Mouse (Mus musculus) mature B cell (primary cell): ENCODE measurements at regions not wholly inside any gene's neighbourhood (a gene's known extent, or its start where the extent isn't known, plus 50 kb on each side); places are given as distances from the start of the nearest gene placed in this dataset.

Experiments
- in situ Hi-C: fragments of 300-500 bp; cut with MboI; formaldehyde crosslinking; loops from 2 replicates; pipeline ENCODE4 v1.14.3; 2019

DNA sequence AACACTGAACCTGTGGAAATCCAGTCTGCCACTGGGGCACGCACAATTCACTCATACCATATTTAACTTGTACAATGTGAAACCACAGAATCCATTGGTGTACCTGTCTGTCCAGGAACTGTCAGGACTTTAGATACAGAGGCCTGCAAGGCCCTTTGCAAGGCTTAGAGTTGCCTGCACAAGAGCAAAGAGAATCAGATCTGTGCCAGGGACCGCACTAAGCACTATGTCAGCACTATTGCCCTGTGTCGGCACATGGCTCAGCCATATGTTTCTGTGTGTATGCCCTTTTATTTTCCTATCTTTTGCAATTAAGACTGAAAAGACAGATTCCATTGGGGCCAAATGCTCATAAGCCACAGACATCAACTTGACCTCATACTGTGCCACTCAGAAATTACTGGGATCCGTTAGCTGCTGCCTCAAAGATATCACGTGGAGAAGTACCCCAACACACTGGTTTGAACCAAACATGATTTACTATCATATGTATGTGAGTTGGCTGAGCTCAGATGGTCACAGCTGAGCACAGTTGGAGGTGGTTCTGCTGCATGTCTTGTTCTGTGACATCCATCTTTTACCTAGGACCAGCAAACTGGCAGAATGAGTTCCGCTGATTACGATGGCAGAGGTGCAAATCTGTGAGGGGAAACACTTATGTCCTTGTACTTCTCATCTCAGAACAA is 181.7 kb upstream of the Prkcq start:
- in situ Hi-C loops: no loop called here

DNA sequence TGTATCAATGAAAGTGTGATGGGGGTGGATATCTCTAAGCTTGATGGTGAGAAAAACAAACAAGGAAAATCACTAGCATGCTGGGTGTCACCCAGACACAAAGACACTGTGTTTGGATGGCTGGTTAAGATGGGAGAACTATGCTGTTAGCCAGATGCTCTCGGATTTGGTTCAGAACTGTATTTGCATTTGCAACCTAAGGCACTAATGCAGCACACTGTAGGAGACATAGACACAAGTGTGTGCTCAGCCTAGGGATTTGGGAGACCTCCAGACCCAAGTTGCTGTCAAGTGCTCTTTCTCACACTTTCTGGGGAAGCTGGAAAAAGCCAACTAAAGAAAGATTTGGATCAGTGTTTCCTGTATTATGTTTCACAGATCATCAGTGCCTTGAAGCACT is 173.1 kb upstream of the Prkcq start:
- in situ Hi-C loops: no loop called here

DNA sequence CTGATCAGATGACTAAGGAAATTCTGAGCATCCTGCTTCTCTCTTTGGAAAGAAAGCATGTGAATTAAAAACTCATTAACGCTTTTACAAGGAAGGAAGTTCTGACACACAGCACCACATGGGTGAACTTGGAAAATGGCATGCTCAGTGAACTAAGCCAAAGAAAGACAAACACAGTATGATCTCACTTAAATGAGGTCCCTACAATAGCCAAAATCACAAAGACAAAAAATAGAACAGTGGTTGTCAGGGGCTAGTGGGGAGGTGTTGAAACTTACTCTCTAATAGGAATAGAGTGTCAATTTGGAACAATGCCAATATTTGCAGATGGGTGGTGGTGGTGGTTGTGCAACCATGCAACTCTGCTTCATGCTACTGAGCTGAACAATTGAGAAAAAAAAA is 172.7 kb upstream of the Prkcq start:
- in situ Hi-C loops: no loop called here

DNA sequence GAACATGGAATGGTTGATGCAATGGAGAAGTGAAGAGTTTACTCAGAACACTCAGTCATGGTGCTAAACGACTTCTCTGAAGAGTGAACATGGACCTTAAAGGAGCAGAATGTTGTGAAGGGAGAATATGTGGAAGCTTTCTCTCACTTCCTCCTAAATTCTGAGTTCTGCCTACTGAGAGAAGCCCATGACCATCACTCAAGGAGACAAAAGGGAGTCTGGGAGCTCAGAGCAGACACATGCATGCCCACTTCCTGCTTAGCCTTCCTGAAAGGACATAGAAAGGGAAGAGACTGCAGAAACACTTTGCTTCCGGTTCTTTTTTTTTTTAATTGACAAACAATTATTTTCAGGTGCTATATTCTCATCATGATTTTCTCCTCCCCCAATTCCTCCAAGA is 166.1 kb upstream of the Prkcq start:
- in situ Hi-C loops: no loop called here

DNA sequence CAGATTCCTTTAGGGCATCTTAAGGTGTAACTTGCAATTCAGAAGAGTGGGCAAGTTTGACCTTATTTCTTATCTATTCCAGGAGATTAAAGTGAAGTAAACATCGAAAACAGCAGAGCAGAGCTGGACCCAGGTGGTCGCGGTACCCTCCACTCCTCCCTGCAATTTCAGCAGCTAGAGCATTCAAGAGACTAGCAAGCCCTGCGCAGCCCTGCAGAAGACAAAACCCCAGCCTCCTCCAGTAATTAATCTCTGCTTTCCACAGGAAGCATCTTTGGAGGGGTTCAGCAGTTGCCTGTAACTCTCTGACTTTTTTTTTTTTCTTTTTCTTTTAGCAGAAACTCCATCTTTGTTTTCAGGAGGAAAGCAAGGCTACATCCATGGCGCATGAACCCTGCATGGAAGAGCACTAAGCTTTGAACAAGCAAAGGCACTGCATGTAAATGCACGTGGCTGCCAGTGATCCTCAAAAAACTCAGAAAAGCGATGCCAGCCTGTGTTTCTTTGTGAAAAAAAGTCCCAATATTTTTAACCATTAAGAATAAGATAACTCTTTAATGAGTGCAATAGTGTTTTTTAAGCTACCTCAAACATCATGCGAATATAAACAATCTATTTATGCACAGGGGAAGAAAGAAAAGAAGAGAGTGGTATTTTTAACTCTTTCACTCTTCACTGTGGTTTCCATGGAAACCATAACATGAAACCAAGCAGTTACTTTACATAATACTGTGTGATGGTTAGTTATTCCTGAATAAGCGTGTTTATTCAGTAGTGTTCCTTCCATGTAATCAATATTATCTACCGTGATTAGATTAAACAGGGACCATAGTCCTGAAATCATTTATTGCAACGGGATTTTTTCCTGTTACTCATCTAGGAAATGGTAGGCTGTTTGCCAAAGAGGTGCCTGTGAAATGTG is 160.6 kb upstream of the Prkcq start:
- in situ Hi-C loops: no loop called here

DNA sequence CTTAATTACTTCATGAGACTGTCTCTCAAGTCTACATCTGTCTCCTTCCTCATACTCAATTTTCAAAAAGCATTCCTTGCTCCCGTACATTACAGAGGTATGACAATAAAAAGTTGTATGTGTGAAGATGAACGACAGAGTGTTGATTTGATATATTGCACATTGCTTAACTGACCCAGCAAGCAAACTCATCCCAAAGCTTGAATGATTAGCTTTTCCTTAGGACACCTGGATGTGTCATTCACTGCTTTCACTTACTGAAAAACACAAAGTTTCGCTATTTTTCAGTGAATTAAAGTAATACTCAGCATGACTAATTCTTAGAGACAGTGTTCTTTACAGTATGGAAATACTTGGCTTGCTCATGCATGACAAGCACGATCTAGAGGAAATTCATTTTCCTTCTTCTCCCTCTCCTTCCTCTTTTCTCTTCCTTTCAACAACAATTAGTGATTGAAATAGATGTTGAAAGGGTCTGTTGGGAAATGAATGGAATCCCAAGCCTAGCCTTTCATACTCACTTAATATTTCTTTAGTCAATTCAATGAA is 159.5 kb upstream of the Prkcq start:
- in situ Hi-C loops: no loop called here

DNA sequence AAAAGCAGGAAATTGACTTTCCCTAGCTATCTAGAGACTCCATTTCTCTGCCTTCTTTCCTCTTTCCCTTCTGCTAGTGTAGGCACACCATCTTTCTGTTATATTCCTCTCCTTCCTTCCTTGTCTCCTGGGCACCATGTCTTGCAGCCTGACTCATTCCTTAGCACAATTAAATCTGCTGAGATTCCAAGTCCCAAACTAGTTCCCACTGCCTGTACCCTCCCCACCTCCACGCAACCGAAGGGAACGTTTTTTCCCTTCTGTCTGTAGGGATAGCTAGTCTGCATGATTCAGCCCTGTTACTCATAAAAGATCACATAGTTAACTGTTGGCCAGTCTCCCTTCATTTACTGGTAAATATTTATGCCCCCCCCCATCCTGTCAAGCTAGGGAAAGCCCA is 158.8 kb upstream of the Prkcq start:
- in situ Hi-C loops: no loop called here

DNA sequence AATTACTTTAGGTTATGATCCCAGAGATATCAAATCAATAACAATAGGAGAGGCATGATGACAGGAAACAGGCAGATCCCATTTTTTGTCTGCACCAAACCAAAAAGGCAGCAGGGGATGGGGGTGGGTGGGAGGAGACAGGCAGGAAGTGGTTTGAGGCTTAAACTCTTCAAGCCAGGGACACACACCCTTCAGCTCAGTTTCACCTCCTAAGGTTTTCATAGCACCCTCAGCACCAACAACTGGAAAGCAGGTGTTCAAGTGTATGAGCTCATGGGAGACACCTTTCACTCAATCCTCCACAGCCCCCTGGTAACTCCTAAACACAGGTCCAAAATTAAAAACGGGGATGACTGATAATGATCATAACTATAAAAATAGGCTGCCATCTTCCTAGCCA is 155.5 kb upstream of the Prkcq start:
- in situ Hi-C loops: no loop called here

DNA sequence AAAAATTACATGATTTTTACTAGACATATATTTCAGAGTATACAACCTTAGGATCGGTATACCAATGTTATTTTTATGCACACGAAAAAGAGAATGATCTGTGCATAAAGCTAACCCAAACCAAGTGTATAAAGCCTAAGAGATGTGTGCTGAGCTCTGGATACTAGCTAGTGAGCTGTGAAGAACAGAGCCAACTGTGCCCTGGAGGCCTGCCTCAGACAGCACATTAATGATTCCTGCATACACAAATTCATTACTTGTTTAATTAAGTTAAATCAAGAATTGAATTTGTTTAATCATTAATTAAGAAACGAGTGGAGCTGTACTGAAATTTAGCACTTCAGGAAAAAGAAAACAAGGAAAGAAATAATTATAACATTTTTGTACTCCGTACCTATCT is 139.0 kb upstream of the Prkcq start:
- in situ Hi-C loops: no loop called here

DNA sequence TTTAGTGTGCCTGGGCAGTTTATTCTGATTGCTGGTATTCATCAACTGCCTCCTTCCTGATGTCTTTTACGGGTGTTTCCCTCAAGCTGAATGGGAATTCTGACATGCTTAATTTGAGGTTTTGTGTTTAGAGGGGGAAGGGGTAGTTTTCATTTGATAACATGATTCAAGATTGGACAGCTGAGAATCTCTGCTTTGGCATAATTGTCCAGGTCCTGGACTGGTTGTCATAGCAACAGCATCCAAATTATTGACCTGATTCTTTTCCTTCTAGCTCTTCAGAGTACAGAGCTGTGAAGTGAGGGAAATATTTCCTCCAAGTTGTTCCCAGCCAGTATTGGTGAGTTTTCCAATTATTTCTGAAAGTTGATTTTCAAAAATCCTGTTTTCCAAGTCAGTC is 137.7 kb upstream of the Prkcq start:
- in situ Hi-C loops: no loop called here

DNA sequence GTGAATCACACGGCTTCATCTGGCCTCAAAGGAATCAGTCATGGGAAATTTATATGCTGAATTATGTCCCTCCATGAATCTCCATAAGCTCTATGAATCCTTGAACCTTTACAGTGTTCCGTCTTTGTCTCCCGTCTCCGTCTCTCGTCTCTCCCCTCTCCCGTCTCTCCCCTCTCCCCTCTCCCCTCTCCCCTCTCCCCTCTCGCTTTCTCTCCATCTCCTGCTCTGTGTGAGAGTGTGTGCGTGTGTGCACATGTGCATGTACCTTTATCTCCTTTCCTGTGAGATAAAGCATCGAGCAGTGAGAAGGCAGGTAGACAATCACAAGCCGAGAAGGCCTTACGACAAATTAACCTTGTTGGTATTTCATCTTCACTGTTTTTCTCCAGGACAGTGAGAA is 134.6 kb upstream of the Prkcq start:
- in situ Hi-C loops: no loop called here

DNA sequence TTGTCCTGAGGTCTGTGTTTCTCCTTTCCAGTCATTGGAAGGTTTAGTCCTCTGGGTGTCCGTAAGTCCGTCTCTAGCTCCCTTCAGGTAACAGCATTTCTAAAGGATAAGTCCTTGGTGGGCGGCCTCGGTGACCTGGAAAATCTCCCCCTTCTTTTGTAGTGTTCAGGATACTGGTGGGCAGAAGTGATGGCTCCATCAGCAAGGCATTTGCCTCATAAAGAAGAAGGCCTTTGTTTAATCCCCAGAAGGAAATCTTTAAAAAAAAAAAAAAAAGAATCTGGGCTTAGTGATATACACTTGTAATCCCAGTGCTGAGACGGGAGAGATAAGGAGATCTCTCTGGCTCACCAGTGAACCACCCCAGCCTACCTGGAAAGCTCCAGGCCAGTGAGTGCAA is 133.5 kb upstream of the Prkcq start:
- in situ Hi-C loops: no loop called here

DNA sequence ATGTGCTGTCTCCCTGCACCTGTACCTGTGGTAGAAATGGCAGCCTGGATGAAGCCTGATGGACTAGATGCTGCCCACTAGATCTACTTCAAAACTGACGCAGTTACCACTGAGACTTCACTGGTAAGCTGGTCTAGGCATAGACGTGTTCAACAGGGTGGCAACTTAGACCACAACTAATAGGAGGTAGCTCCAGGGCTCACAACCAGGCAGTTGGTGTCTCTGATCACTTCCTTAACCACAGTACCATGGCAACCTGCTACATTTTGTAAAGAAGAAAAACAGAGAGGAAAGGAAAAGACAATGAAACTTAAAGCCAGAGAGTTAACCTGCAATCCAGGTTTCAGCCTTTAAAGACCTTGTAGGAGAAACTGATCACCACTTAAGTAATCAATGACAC is 131.9 kb upstream of the Prkcq start:
- in situ Hi-C loops: no loop called here

DNA sequence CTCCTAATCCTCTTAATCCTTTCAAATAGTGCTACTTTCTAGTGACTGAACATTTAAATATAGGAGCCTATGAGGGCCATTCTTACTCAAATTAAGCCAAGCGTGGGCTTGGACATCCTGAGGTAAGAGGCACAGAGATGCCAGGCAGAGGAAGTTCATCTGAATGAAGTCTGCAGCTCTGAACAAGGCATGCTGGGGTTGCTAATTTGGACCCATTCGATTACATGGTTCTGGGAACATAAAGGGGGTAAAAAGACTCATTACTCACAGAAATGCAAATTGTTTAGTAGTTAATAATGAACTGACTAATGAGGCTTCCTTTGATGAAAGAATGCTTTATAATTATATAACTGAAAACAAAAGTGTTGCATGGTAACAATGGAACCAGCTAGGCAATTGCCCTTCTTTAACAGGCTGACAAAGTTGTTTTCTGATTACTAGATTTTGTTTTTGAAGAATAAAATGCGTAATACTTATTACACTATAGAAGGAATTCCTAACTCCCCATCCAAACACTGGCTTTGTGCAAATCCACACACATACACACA is 127.1 kb upstream of the Prkcq start:
- in situ Hi-C loops: no loop called here

DNA sequence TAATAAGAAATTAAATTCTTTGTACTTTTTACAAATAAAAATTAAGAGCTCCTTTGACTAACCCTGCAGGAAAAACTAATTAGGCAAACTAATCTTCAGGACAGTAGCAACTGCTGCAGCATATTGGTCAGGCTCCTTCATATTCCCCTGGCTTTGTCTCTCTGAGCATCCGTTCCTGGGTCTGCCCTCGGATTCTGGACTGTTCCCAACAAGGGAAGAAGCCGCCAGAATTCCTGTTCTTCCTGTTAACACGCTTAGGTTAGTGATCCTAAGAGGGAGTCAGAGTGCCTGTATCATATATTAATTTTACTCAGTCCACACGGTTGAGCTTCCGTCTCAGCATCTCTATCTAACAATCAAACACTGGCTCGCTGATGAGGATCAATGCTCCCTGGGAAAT is 120.3 kb upstream of the Prkcq start:
- in situ Hi-C loops: no loop called here

DNA sequence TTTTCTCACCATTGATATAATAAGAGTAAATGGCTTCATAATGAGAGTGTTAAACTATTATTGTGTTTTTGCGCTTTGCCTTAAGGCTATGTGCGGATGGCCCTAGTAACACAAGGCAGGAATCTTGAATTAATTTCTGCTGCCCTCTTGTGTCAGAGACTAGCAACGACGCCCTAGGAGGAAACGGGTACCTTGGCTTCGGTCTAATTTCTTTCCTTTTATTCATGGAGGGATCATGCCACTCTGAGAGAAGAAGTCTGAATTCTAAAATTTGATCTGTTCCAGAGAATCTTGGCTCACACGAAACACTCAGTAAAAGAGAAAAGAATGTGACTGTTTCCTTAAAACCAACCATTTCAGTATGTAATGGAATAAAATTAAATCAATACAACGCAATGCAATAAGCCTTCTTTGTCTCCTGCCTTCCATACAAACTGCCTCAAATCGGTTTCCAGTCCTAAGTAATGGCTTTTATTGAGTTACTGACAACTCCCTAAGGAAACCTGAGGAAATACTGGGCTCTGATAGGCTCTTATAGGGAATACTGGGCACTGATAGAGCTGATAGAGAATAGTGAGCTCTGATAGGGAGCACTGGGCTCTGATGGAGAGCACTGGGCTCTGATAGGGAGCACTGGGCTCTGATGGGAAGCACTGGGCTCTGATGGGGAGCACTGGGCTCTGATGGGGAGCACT is 112.0 kb upstream of the Prkcq start:
- in situ Hi-C loops: no loop called here

DNA sequence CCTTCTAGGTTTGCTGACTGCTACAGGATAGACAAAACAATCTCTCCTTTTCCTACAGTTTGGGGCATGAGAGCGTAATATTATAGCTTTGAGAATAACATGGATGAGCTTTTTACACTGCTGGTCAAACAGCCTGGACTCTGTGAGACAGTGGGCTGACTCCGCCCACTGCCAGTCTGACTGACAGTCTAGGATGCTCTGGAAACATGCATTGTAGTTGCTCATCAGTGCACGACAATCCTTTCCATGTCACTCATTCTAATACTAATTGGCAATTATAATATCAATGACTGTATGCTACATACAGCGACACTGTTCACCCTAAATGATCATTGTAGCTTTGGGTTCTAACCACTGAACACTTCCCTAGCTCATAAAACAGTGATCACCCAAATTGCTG is 104.5 kb upstream of the Prkcq start:
- in situ Hi-C loops: no loop called here

DNA sequence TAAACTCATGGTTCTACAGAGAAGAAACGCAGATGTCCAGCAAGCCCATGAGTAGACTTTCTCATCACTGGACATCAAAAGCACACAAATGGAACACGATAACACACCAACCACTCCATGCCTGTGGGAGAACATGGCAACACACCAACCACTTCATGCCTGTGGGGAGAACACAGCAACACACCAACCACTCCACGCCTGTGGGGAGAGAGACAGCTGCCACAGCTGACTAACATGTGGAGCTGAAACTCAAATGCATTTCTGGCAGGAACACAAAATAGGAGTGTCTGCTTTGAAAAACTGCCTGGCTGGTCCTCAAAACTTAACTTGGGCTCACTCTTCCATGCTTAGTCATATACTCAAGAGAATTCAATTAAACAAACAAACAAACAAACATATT is 88.4 kb upstream of the Prkcq start:
- in situ Hi-C loops: no loop called here

DNA sequence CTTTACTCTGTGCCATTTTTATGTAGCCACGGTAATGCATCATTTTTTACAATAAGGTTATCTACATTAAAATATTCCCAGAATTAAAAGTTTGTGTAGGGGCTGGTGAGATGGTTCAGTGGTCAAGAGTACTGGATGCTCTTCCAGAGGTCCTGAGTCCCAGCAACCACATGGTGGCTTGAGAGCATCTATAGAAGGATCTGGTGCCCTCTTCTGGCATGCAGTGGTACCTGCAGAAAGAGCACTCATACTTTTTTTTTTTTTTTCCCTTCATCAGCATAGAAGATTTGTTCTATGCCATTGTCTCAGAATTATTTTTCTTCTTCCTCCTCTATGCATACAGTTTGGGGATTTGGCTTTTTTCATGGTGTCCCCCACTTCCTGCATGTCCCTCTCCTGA is 84.9 kb upstream of the Prkcq start:
- in situ Hi-C loops: no loop called here

DNA sequence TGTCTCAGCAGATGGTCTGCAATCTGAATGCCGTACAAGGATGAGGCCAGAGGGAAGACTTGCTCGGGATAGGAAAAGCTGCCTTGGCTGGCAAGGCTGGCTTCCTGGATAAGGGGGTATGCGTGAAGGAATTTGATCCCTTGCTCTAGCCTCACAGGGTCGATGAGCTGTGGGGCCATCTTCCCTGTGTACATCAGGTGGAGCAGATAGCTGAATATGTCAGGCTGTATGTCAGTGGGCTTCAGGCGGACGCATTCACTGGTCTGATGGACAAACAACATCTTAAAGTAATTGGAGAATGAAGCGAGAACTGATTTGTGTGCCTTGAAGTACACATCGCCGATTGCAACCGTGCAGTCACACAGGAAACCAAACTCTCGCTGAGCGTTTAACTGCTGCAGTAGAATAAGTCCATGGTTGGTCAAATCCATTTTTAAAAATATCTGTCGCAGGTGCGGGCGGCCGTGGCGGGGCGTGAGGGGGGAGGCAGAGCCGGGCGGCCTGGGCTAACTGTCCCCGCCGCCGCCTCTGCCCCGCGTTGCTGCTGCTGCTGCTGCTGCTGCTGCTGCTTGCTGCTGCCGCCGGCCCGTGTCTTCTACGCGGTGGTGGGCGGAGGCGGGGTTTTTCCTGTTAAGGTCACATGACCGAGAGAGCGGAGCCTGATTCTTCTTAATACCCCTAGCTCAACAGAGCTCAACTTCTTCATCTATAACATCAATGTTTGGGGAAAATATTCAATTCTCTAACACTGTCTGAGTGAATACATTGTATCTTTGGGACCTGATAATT is 71.9 kb upstream of the Prkcq start:
- in situ Hi-C loops: loop anchor here (25.0 kb wide), 1 partner anchor 162 kb away; no protein-coding TSS in a partner anchor

DNA sequence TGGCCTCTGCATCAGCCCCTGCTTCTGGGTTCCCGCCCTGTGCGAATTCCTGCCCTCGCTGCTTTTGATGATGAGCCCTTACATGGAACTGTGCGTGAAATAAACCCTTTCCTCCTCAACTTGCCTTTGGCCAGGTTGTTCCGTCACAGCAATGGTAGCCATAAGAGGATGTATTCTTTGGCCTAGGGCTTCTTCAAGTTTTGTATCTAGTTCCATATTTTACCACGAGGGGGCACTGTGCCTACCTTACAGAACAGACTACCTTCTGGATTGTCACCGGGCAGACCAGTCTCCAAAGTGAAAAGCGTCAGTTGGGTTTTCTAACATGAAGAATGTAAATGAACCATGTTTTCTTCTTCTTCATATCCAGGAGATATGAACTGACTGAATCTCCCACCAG is 58.7 kb upstream of the Prkcq start:
- in situ Hi-C loops: loop anchor here (25.0 kb wide), 1 partner anchor 149 kb away; no protein-coding TSS in a partner anchor
